Mouse (Mus musculus) neural tube, embryonic 15.5 days (tissue): Measurements from ENCODE around the gene Igsf6. TPM values are rescaled to one million over a fixed set of nuclear protein-coding genes. Genes with fewer than 3 reads are reported as not detected.

Experiments used
- ATAC-seq: fragments of 200-750 bp; cut with Nextera tagmentation; 2 replicates; pipeline ENCODE4 v1.8.0; 2017; ENCODE audit warnings: mild to moderate bottlenecking, moderate TSS enrichment, moderate library complexity; ENCODE audit not compliant: low FRiP score
- H3K27ac ChIP-seq: fragments of 300-500 bp; sonication (generic); replicated peaks from 2 replicates; pipeline ENCODE4 v1.5.1; 2015; ENCODE audit warnings: mild to moderate bottlenecking, inconsistent platforms
- H3K27me3 ChIP-seq: fragments of 300-500 bp; sonication (generic); replicated peaks from 2 replicates; pipeline ENCODE4 v1.6.1; 2015; ENCODE audit warnings: inconsistent platforms
- H3K36me3 ChIP-seq: fragments of 300-500 bp; sonication (generic); 2 replicates; pipeline ENCODE4 v1.6.1; 2015; ENCODE audit warnings: inconsistent platforms
- H3K4me1 ChIP-seq: fragments of 300-500 bp; sonication (generic); 2 replicates; pipeline ENCODE4 v1.6.1; 2015; ENCODE audit warnings: inconsistent platforms
- H3K4me2 ChIP-seq: fragments of 300-500 bp; sonication (generic); 2 replicates; pipeline ENCODE4 v1.6.1; 2015; ENCODE audit warnings: inconsistent platforms, mild to moderate bottlenecking, moderate library complexity
- H3K4me3 ChIP-seq: fragments of 300-500 bp; sonication (generic); replicated peaks from 2 replicates; pipeline ENCODE4 v1.5.1; 2015; ENCODE audit warnings: mild to moderate bottlenecking, inconsistent platforms
- H3K9ac ChIP-seq: fragments of 300-500 bp; sonication (generic); replicated peaks from 2 replicates; pipeline ENCODE4 v1.6.1; 2015; ENCODE audit warnings: mild to moderate bottlenecking, inconsistent platforms
- H3K9me3 ChIP-seq: fragments of 300-500 bp; sonication (generic); replicated peaks from 2 replicates; pipeline ENCODE4 v1.6.1; 2016; ENCODE audit warnings: inconsistent platforms
- WGBS: fragments of 180-500 bp; shearing (Covaris S2); methylation state at CpG from one replicate; pipeline ENCODE4 v1.1.7; 2015; ENCODE audit warnings: mixed read lengths; 5-methylcytosine and 5-hydroxymethylcytosine counted together
- polyA plus RNA-seq: library from polyadenylated mRNA; unstranded; fragments of >200 nt; fragmentation: Nextera tagmentation; extraction: Ambion mirVana; gene quantifications from 2 replicates; pipeline ENCODE4 v1.2.1, GENCODE M21; 2015

Igsf6 gene
- polyA plus RNA-seq, 1 experiment from 2014 or later = 1.2 TPM

DNA sequence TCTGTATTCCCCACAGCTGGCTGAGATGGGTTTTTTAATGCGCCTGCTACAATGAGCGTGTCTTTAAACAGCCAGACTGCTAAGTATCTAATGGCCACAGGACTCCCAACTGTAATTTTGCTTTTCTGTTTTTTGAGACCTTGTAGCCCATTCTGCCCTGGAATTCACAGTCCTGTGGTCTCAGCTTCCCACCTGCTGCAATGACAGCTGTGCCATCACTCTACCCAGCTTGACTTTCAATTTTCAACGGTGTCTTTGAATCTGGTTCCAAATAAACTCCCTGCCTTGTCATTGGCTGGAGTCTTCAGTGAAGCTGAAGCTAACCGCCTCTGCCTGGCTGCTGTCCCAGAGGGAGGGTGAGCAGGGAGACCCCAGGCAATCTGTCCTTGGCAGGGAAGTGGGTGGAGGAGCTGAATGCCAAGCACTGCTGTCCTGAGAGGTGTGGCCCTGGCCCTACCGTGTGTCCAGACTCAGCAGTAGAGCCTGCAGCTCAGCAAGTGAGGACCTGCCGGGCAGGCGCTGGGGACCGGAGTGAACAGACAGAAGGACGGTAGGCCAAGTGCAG is 8.7 kb upstream of the Igsf6 start:
- H3K36me3 ChIP-seq = no peaks in the 10 kb centered on the region
- H3K4me3 ChIP-seq = no peak overlapping the region
- no peak overlapping the region for H3K4me2 ChIP-seq
- peaks cover 17% of the 10 kb centered on the region for H3K4me1 ChIP-seq
- H3K27ac ChIP-seq = no peak overlapping the region; the same call in 1 of the 2 replicates
- H3K27me3 ChIP-seq = no peaks in the 10 kb centered on the region
- no peaks in the 10 kb centered on the region for H3K9me3 ChIP-seq
- WGBS = 59% methylated on average over 9 of the region's 9 CpGs
- H3K9ac ChIP-seq = no peak overlapping the region
- ATAC-seq = peak; percentile 76

DNA sequence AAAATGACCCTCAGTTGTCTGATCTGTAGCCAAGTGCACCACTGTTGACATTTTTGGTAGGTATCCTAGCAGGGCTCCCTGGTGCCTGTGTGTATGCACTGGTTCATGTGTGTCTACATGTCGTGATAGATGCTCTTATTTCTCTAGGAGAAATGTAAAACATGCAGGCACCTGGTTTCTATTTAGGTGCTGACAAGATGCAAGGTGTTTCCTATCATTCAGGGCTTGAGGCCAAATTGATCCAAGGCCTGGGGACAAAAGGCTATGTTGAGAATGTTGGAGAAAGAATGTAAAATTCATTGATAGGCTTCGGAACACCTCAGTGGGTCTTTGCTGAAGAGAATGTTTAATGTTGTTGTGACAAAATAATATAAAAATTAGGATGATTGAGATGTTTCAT is 7.4 kb upstream of the Igsf6 start:
- Histone ChIP-seq H3K27me3 (no peaks in the 10 kb centered on the region), H3K9ac (no peak overlapping the region), H3K9me3 (no peaks in the 10 kb centered on the region), H3K36me3 (peaks cover 6% of the 10 kb centered on the region; the same call in 1 of the 2 replicates), H3K4me2 (no peak overlapping the region), H3K4me1 (peaks cover 19% of the 10 kb centered on the region), H3K4me3 (no peak overlapping the region), H3K27ac (no peak overlapping the region)
- WGBS = 78% methylated on average over 2 of the region's 2 CpGs
- ATAC-seq = no peak

DNA sequence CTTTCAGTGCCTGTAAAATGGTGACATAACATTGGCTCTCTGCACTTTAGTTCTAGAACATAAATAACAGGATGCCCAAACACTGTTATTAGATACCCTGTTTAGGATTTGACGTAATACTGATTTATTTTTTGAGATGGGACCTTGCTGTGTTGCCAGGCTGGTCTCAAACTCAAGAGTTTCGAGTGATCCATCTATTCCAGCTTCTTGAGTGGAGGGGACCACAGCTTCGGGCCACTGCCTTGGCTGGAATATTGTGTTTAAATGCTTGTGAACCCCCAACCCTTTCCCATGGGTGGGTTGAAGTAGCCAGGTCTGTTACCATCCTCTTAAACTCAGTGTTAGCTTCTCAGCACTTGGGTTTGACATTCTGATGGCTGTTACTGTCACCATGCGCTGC is 7.0 kb upstream of the Igsf6 start, which contains the start of gene Otoa:
Gene Otoa (plus strand): TSS at position 301 of the 400 bp plus-strand sequence.
- Histone ChIP-seq H3K27me3 (no peaks in the 10 kb centered on the region), H3K9ac (no peak within 1 kb of the TSS), H3K9me3 (no peaks in the 10 kb centered on the region), H3K27ac (no peak within 1 kb of the TSS), H3K36me3 (peaks cover 8% of the 10 kb centered on the region; the same call in 1 of the 2 replicates), H3K4me1 (peaks cover 19% of the 10 kb centered on the region), H3K4me3 (no peak within 1 kb of the TSS), H3K4me2 (no peak within 1 kb of the TSS)
- 89% methylated on average over 4 of the region's 4 CpGs for WGBS
- no peak for ATAC-seq

DNA sequence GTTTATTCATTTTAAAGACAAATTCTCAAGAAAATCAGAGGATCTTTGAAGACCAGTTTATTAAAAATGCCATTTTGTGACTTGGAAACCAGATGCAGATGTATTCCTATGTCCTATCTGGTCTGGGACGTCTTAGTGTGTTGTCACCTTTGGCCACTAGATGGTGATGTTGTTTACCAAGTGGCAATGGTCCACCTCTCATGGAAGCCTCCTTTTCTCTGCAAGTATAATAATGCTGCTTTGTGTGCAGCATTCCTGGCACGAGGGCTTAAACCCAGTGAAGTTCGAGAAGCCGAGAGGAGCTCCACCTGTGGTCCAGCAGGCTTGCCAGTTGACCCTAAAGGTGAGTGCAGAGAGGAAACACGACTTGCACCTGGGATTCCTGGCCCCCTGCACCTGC is 3.5 kb upstream of the Igsf6 start:
- peaks cover 18% of the 10 kb centered on the region for H3K36me3 ChIP-seq
- 5% methylated on average over 5 of the region's 5 CpGs for WGBS
- H3K4me1 ChIP-seq = peaks cover 6% of the 10 kb centered on the region
- H3K4me2 ChIP-seq = no peak overlapping the region
- no peaks in the 10 kb centered on the region for H3K27me3 ChIP-seq
- peak; percentile 85; the same call in 1 of the 2 replicates for ATAC-seq
- H3K27ac ChIP-seq = no peak overlapping the region
- H3K4me3 ChIP-seq = no peak overlapping the region
- no peak overlapping the region for H3K9ac ChIP-seq
- H3K9me3 ChIP-seq = no peaks in the 10 kb centered on the region

DNA sequence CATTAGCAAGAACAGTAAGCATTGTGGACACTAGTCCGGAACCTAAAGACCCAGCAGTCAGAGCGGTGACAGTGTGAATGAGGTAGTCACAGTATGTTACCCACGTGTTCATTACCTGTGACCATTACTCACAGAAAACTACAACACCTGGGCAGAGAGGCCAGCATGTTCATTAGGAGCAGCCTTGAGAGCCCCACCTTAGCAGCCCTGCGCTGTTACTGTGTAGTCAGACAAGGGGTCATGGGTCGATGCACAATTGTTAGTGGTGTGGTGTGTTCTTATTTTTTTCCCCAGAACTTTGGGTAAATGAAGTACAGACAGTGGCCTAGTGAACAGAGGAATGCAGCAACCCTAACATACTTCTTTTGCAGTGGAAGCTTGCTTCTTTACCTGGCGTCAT is 2.9 kb upstream of the Igsf6 start:
- H3K4me3 ChIP-seq = no peak overlapping the region
- ATAC-seq = peak; percentile 37
- no peak overlapping the region for H3K4me2 ChIP-seq
- H3K4me1 ChIP-seq = peaks cover 3% of the 10 kb centered on the region
- no peaks in the 10 kb centered on the region for H3K9me3 ChIP-seq
- peaks cover 18% of the 10 kb centered on the region for H3K36me3 ChIP-seq
- H3K9ac ChIP-seq = no peak overlapping the region
- no peak overlapping the region for H3K27ac ChIP-seq
- no peaks in the 10 kb centered on the region for H3K27me3 ChIP-seq
- whole genome bisulfite sequencing = 93% methylated on average over 6 of the region's 6 CpGs

DNA sequence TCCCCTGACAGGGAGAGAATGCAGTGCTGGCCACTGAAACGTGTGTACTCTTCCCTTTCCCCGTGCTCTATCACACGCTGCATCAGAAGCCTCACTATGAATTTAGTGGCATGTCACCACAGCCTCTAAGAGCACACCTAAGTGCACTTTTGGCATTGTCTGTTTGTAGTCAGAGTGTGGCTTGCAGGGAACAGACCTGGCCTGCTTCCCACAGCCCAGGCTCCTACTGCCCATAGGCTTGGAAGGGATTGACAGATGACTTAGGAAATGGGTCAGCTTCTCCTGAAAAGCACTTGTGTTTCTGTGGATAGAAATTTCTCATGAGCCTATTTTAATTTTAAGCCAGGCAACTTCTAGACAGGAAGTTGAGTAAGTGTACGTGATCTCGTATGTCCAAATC is 1.0 kb upstream of the Igsf6 start:
- H3K4me2 ChIP-seq = no peak overlapping the region
- H3K27ac ChIP-seq = no peak overlapping the region
- H3K4me1 ChIP-seq = peaks cover 3% of the 10 kb centered on the region
- WGBS = 90% methylated on average over 5 of the region's 5 CpGs
- H3K36me3 ChIP-seq = peaks cover 31% of the 10 kb centered on the region
- no peak overlapping the region for H3K9ac ChIP-seq
- no peak for ATAC-seq
- no peaks in the 10 kb centered on the region for H3K9me3 ChIP-seq
- H3K4me3 ChIP-seq = no peak overlapping the region
- H3K27me3 ChIP-seq = no peaks in the 10 kb centered on the region

DNA sequence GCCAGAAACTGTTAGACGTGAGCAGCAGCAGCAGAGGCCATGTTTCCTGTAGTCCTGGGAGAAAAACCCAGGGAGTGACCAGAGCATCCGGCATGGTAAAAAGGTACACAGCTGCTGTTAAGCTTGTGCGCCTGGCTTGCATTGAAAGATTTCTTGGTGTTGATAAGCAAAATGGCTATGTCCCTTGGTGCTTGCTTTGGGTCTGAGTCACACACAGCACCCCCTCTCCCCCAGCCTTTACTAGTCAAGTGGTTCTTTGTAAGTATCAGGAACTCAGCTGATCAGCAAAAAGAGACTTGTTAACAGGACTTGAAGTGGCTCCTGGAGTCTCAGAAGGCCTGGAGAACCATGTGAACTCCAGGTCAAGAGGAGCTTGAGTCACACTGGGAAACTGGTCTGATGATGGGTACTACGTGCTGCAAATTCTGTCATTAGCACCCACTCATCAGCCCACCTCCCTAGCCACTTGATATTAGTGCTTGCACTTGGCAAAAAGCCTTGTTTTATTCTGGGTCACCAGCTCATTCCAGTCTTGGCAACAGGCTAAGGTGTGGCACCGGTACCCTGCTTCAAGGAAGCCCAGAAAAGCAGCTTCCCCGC is 529 bp upstream of the Igsf6 start:
- Histone ChIP-seq H3K4me1 (peaks cover 3% of the 10 kb centered on the region), H3K36me3 (peaks cover 31% of the 10 kb centered on the region), H3K9ac (no peak overlapping the region), H3K9me3 (no peaks in the 10 kb centered on the region), H3K27me3 (no peaks in the 10 kb centered on the region), H3K4me3 (no peak overlapping the region), H3K27ac (no peak overlapping the region), H3K4me2 (no peak overlapping the region)
- WGBS = 91% methylated on average over 6 of the region's 6 CpGs
- no peak for ATAC-seq

DNA sequence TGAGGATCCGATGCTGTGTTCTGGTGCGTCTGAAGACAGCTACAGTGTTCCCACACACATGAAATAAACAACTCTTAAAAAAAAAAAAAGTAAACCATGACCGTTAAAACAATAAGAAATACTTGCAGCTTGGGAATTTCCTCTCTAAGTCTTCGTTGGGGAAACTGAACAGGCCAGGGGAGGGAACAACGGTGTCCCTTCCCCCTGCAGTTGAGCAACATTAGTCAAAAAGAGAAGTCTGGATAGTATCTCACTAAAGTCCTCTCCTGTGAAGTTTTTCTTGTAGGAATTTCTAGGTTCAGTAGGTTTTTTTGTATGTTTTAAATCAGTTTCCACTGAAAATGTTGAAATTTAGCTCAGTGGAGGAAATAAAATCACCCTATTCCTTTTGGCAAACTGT is 1.9 kb downstream of the Igsf6 start:
- H3K4me1 ChIP-seq = no peaks in the 10 kb centered on the region
- H3K9me3 ChIP-seq = no peaks in the 10 kb centered on the region
- H3K27ac ChIP-seq = no peak overlapping the region
- no peak overlapping the region for H3K9ac ChIP-seq
- no peak for ATAC-seq
- WGBS = 86% methylated on average over 5 of the region's 5 CpGs
- H3K4me2 ChIP-seq = no peak overlapping the region
- H3K4me3 ChIP-seq = no peak overlapping the region
- H3K27me3 ChIP-seq = no peaks in the 10 kb centered on the region
- peaks cover 36% of the 10 kb centered on the region for H3K36me3 ChIP-seq

DNA sequence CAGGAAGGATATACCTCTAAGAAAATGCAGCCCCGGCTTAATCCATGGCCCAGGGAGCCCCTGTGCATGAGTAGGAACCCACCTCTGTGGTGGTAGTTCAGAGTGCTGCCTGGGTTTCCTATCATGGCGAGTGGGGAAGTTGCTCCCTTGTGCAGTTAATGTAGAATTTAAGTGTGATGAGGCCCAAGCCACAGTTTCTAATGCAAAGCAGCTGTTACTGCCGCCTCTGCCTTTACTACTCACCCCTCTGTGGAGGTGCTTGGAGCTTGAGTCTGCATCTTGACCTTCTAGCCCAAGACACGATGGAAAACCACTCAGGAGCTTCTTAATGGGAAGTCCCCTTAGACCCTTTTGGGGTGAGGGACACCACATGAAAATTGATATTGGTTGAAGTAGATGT is 3.1 kb downstream of the Igsf6 start:
- H3K9ac ChIP-seq = no peak overlapping the region
- H3K4me1 ChIP-seq = no peaks in the 10 kb centered on the region
- H3K27me3 ChIP-seq = no peaks in the 10 kb centered on the region
- peaks cover 28% of the 10 kb centered on the region for H3K36me3 ChIP-seq
- no peak overlapping the region for H3K4me3 ChIP-seq
- no peaks in the 10 kb centered on the region for H3K9me3 ChIP-seq
- no peak for ATAC-seq
- no peak overlapping the region for H3K4me2 ChIP-seq
- H3K27ac ChIP-seq = no peak overlapping the region
- 92% methylated on average over 4 of the region's 4 CpGs for WGBS

DNA sequence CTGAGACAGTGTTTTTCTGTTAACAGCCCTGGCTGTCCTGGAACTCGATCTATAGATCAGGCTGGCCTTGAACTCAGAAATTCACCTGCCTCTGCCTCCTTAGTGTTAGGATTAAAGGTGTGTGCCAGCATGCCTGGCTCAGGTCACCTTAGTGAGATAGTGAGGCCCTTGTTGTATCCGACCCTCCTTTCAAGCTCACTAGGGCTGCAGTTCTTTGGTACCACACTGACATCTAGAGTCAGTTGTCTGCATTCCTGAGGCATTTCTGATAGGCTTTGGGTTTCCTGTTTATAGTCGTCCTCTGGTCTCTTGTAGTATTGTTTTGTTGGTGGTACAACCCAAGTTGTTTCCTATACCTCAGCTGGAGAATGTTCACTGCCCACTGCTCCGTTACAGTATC is 10.1 kb downstream of the Igsf6 start:
- Histone ChIP-seq H3K4me3 (no peak overlapping the region), H3K9ac (no peak overlapping the region), H3K4me1 (no peaks in the 10 kb centered on the region), H3K27me3 (no peaks in the 10 kb centered on the region), H3K4me2 (no peak overlapping the region), H3K9me3 (no peaks in the 10 kb centered on the region), H3K27ac (no peak overlapping the region), H3K36me3 (peaks cover 14% of the 10 kb centered on the region)
- 0 out of 2 replicates have a peak, but pooled peaks have one; percentile 28 for ATAC-seq
- 64% methylated on average over 4 of the region's 4 CpGs for WGBS

DNA sequence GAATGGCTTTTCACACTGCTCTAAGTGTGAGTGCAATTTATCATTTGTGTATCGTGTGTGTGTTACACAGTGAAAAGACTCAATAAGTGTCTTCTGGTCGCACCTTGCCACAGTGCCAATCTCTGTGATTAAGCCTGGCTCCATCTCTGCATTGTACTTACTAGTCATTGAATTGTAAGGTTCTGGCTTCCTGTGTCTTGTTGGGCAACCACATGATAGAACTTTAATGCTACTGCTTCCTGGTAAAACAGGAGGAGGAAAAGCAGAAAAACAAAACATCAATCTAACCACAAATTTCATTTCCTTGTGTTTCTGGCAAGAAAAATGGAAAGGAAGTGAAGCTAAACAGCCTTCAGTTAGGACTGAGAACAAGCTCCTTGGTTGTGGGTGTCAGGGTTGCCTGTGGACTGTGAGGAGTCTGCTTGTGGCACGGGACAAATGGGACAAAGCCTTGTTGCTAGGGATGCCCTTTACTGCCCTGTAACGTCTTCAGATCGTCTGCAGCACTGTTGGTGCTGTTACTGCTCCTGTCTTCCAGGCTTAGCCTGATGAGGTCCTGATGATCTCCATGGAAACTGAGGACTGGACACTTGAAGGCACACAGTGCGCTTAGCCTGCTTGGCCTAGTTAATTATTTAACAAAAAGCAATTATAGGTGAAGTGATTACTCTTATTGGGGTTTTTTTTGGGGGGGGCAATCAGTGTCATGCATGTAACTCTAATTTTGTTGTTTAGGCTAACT is 14.7 kb downstream of the Igsf6 start:
- peaks cover 22% of the 10 kb centered on the region for H3K36me3 ChIP-seq
- ATAC-seq = no peak
- no peaks in the 10 kb centered on the region for H3K27me3 ChIP-seq
- H3K4me2 ChIP-seq = no peak overlapping the region
- peaks cover 6% of the 10 kb centered on the region; the same call in 1 of the 2 replicates for H3K4me1 ChIP-seq
- H3K27ac ChIP-seq = no peak overlapping the region
- no peak overlapping the region for H3K4me3 ChIP-seq
- 41% methylated on average over 6 of the region's 6 CpGs for whole genome bisulfite sequencing
- H3K9me3 ChIP-seq = no peaks in the 10 kb centered on the region
- H3K9ac ChIP-seq = no peak overlapping the region

DNA sequence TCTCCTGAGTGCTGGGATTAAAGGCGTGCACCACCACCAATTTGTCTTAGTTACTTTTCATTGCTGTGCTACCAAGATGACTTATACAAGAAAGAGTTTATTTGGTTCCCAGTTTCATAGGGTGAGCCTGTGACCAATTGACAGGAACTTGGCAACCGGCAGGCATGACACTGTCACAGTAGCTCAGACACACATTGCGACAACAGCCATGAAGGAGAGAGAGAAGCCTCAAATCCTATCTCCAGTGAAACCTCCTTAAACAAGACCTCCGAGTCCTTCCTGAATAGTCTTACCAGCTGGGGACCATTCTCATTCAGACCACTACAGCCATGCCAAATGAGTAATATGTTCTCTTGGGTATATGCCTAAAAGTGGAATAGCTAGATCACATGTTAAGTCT is 21.3 kb downstream of the Igsf6 start:
- WGBS = 85% methylated on average over 4 of the region's 4 CpGs
- Histone ChIP-seq H3K4me1 (peaks cover 9% of the 10 kb centered on the region; the same call in 1 of the 2 replicates), H3K9me3 (no peaks in the 10 kb centered on the region), H3K36me3 (peaks cover 32% of the 10 kb centered on the region), H3K4me3 (no peak overlapping the region), H3K9ac (no peak overlapping the region), H3K27ac (no peak overlapping the region), H3K27me3 (no peaks in the 10 kb centered on the region), H3K4me2 (no peak overlapping the region)
- no peak for ATAC-seq
